Mouse (Mus musculus): Measurements from ENCODE around the gene Tpbg. TPM values are rescaled to one million over a fixed set of nuclear protein-coding genes. Genes with fewer than 3 reads are reported as not detected.
"Not testable (repeated sequence)": the region's sequence is repeated elsewhere in the genome, so short reads cannot be mapped to it uniquely, and the experiment has no call there.

The Tpbg gene
- 1 to 10 TPM; 1.9 to 2.8 TPM for total RNA-seq (2021)

- intact Hi-C loops (cut with DNase I) = loop anchor here (10.0 kb wide), 1 partner anchor 602 kb away; no protein-coding TSS in a partner anchor
- no peak for DNase-seq (ENCODE audit: low spot score)
Observed at GRCm38 (mm10) chr9:85842351-85843011, at the start of gene Tpbg. Gene Tpbg (plus strand): TSS chr9:85842380.

DNA sequence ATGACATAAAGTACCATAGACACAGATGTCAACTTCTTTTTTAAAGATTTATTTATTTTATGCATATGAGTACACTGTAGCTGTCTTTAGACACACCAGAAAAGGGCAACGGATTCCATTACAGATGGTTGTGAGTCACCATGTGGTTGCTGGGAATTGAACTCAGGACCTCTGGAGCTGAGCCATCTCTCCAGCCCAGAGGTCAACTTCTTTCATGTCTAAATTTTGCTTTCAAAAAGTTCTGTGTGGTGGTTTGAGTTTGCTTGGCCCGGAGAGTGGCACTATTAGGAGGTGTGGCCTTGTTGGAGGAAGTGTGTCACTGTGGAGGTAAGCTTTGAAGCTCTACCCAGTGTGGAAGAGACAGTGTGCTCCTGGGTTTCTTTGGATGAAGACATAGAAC is 40.2 kb upstream of the Tpbg start:
- DNase-seq (ENCODE audit: low spot score); intact Hi-C loops (cut with DNase I): not testable (repeated sequence)

DNA sequence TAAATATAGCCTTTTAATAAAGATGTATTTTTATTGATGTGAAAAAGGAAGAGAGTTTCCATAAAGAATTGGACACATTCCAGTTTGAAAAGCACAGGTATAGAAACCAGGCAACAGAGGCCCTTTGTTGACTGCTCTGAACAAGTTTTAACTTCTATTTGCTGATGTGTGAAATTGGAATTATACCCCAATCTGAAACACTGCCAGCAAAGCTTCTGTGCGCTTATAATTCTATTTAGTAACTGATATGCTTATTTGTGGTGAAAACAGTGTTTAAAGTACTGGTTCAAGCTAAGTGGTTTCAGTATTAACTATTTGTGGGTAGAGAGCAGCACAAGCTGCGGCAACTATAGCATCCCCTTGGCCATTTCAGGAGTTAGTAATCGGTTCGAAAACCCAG is 39.6 kb upstream of the Tpbg start:
- intact Hi-C loops (cut with DNase I) = no loop called here
- DNase-seq (ENCODE audit: low spot score) = no peak

GRCm38 (mm10) chr9:85806411-85806810 is 35.8 kb upstream of the Tpbg start:
- DNase-seq (ENCODE audit: low spot score) = no peak
- intact Hi-C loops (cut with DNase I) = no loop called here

DNA sequence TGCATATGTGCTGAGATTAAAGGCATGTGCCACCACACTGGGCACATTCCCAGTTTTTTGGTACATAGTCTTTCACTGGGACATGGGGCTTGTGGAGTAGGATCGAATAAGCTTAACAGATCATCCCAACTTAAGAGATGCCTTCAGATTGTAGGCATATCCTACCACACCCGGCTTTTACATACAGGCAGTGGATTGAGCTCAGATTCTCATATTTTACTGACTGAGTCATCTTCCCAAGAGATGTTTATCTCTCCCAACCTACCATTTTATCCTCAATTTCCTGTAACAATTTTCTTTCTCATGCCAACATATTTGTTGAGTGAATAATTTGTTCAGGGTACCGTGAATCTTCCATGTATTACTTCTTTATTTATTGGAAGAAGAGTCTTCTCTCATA is 32.9 kb upstream of the Tpbg start:
- DNase-seq (ENCODE audit: low spot score) = no peak
- intact Hi-C loops (cut with DNase I) = no loop called here

- DNase-seq (ENCODE audit: low spot score) = no peak
- intact Hi-C loops (cut with DNase I) = no loop called here
Observed at GRCm38 (mm10) chr9:85820829-85821228, 21.4 kb upstream of the Tpbg start.

DNA sequence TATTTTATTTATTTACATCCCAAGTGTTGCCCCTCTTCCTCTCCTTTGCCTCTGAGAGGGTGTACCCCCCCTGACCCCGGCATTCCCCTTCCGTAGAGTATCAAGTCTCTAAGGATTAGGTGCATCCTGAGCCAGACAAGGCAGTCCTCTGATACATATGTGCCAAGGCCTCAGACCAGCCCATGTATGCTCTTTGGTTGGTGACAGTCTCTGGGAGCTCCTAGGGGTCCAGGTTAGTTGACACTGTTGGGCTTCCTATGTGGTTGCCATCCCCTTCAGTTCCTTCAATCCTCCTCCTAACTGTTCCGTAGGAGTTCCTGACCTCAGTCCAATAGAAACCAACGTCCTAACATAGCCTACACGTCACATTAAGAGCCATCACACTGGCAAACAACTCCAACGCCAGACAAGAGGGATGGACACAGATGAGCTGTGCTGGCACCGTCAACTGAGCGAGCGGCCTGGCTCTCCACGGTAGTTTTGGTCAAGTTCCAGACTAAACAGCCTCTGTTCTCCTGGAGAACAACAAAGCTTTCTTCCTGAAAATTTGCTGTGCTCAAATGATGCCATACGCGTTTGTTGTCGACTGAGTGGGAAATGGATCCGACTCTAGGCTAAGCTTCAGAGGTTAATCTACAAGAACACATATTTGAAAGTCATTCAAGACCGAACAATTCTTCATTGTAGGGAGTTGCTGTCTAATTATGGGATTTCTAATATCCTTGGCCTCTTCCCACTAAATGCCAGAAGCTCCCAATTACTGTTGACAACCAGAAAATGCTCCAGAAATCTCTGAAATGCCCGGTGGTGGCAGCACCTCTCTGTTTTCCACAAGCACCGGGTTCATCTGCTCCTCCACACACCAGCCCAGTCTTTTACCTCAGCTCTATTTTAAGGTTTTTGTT is 6.4 kb upstream of the Tpbg start:
- intact Hi-C loops (cut with DNase I) = no loop called here
- DNase-seq (ENCODE audit: low spot score) = no peak

DNA sequence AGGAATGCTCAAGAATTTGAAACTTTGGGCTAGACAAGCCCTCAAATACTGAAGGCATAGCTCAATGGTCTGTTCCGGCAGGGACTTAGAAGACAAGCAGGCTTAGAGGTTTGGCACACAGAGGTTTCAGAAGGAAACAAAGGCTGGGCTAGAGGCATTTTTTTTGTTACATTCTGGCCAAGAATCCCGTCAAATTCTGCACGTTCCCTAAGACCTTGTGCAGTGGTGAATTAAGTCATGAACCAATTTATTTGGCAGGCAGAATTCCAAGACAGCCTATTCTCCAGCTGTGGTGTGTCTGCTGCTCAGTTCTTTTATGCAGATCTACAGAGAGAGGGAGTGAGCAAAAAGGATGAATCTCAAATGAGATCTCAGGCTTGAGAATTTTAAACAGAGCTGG is 2.6 kb upstream of the Tpbg start:
- no peak for DNase-seq (ENCODE audit: low spot score)
- intact Hi-C loops (cut with DNase I) = loop anchor here (10.0 kb wide), 1 partner anchor 605 kb away; no protein-coding TSS in a partner anchor

- peak; percentile 31 for DNase-seq (ENCODE audit: low spot score)
- intact Hi-C loops (cut with DNase I) = loop anchor here (10.0 kb wide), 1 partner anchor 603 kb away; no protein-coding TSS in a partner anchor
Observed at GRCm38 (mm10) chr9:85841891-85842290, 289 bp upstream of the Tpbg start.

GRCm38 (mm10) chr9:85843031-85843890 is 1.1 kb downstream of the Tpbg start:
- peak; percentile 47 for DNase-seq (ENCODE audit: low spot score)

GRCm38 (mm10) chr9:85843891-85844646 is 1.9 kb downstream of the Tpbg start:
- no peak for DNase-seq (ENCODE audit: low spot score)
- intact Hi-C loops (cut with DNase I) = loop anchor here (10.0 kb wide), 1 partner anchor 601 kb away; no protein-coding TSS in a partner anchor

More at GRCm38 (mm10) chr9:85843031-85843890, 1.1 kb downstream of the Tpbg start:
- intact Hi-C loops (cut with DNase I) = loop anchor here (10.0 kb wide), 1 partner anchor 602 kb away; no protein-coding TSS in a partner anchor

DNA sequence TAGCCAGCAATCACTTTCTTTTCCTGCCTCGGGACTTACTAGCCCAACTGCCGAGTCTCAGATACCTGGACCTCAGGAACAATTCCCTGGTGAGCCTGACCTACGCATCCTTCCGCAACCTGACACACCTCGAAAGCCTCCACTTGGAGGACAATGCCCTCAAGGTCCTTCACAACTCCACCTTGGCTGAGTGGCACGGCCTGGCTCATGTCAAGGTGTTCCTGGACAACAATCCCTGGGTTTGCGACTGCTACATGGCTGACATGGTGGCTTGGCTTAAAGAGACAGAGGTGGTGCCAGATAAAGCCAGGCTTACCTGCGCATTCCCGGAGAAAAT is 2.4 kb downstream of the Tpbg start:
- intact Hi-C loops (cut with DNase I) = loop anchor here (10.0 kb wide), 1 partner anchor 600 kb away; no protein-coding TSS in a partner anchor
- no peak for DNase-seq (ENCODE audit: low spot score)

GRCm38 (mm10) chr9:85846186-85846585 is 4.0 kb downstream of the Tpbg start:
- intact Hi-C loops (cut with DNase I) = loop anchor here (10.0 kb wide), 1 partner anchor 599 kb away; no protein-coding TSS in a partner anchor
- no peak for DNase-seq (ENCODE audit: low spot score)

GRCm38 (mm10) chr9:85854780-85855179 is 12.6 kb downstream of the Tpbg start:
- intact Hi-C loops (cut with DNase I) = no loop called here
- no peak for DNase-seq (ENCODE audit: low spot score)

DNA sequence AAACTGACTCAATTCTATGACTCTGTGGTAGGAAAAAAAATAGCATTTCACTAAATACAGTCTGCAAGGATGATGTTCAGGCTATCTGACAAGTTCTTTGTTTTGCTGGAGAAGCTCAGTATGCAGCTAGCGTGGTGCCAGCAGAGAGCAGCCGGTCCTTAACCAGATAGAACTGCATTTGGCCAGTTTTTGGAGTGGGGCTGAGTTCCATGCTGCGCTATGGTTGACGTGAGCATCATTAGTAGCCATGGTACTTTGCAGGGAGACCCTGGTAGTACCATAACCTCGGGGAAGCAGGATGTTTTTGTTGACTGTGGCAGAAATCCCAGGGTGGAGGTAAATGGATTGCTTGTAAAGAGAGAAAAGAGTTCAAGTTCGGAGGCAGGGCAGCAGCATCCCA is 14.3 kb downstream of the Tpbg start:
- intact Hi-C loops (cut with DNase I) = no loop called here
- DNase-seq (ENCODE audit: low spot score) = no peak

- intact Hi-C loops (cut with DNase I) = no loop called here
- no peak for DNase-seq (ENCODE audit: low spot score)
Observed at GRCm38 (mm10) chr9:85861065-85861464, 18.9 kb downstream of the Tpbg start.

GRCm38 (mm10) chr9:85862562-85862961 is 20.4 kb downstream of the Tpbg start:
- no peak for DNase-seq (ENCODE audit: low spot score)
- intact Hi-C loops (cut with DNase I) = no loop called here

DNA sequence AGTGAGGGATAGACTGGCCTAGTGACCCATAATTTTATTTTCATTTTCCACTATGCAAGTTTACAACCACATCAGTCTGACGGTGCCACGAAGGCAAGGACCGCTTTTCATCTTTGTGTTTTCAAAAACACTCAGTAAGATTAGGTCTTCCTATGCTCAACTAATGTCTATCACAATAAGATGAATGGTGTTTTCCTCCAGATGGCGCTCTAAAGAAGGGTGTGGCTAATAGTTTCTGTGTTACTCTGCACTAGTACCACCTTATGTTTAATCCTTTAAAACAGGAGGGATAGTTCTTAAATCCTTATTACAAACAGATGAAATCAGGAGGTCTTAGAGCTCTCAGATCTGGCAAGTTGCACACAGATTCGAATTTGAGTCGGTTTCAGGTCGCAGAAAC is 30.7 kb downstream of the Tpbg start:
- intact Hi-C loops (cut with DNase I) = no loop called here
- DNase-seq (ENCODE audit: low spot score) = no peak

- intact Hi-C loops (cut with DNase I) = no loop called here
- DNase-seq (ENCODE audit: low spot score) = no peak
Observed at GRCm38 (mm10) chr9:85893681-85894080, 51.5 kb downstream of the Tpbg start.

Data from heart, postnatal 25 days (tissue).